Mouse (Mus musculus): ENCODE data around the gene Anks1.

Gene Anks1

GRCm38 (mm10) chr17:27908888-27909621, at the start of gene Anks1:
Gene Anks1, plus strand, starts transcription at chr17:27909306.
- peak; percentile 94 for DNase-seq

- no peak for DNase-seq
These were observed 43.6 kb upstream of the Anks1 start for GRCm38 (mm10) chr17:27865461-27865860.

- DNase-seq: no peak
These were observed 42.4 kb upstream of the Anks1 start for GRCm38 (mm10) chr17:27866737-27867136.

GRCm38 (mm10) chr17:27871851-27872250, 37.3 kb upstream of the Anks1 start:
- no peak for DNase-seq

GRCm38 (mm10) chr17:27873583-27873982, 35.5 kb upstream of the Anks1 start:
- no peak for DNase-seq

- DNase-seq: no peak
These were observed 34.6 kb upstream of the Anks1 start for GRCm38 (mm10) chr17:27874510-27874909.

- DNase-seq: peak; percentile 33
These were observed 27.6 kb upstream of the Anks1 start for GRCm38 (mm10) chr17:27881518-27881917.

- no peak for DNase-seq
These were observed 26.0 kb upstream of the Anks1 start for GRCm38 (mm10) chr17:27883129-27883528.

GRCm38 (mm10) chr17:27883994-27884393, 25.1 kb upstream of the Anks1 start:
- DNase-seq: no peak

- DNase-seq: no peak
These were observed 22.5 kb upstream of the Anks1 start for GRCm38 (mm10) chr17:27886499-27887210.

- peak; percentile 96 for DNase-seq
These were observed 1.4 kb upstream of the Anks1 start for GRCm38 (mm10) chr17:27907512-27908205.

GRCm38 (mm10) chr17:27908206-27908887, 759 bp upstream of the Anks1 start:
- DNase-seq: no peak

GRCm38 (mm10) chr17:27909622-27910500, 755 bp downstream of the Anks1 start, which contains the start of gene Taf11:
Gene Taf11, minus strand, starts transcription at chr17:27909844.
- DNase-seq: peak; percentile 29

GRCm38 (mm10) chr17:27911371-27911770, 2.3 kb downstream of the Anks1 start:
- no peak for DNase-seq

GRCm38 (mm10) chr17:27914742-27915141, 5.6 kb downstream of the Anks1 start:
- no peak for DNase-seq

- no peak for DNase-seq
These were observed 7.3 kb downstream of the Anks1 start for GRCm38 (mm10) chr17:27916366-27916765.

- DNase-seq: peak; percentile 71
These were observed 11.6 kb downstream of the Anks1 start for GRCm38 (mm10) chr17:27920676-27921075.

- no peak for DNase-seq
These were observed 13.1 kb downstream of the Anks1 start for GRCm38 (mm10) chr17:27922174-27922712.

- DNase-seq: no peak
These were observed 15.9 kb downstream of the Anks1 start for GRCm38 (mm10) chr17:27925054-27925453.

GRCm38 (mm10) chr17:27925504-27925903, 16.4 kb downstream of the Anks1 start:
- no peak for DNase-seq

GRCm38 (mm10) chr17:27930291-27930690, 21.2 kb downstream of the Anks1 start:
- no peak for DNase-seq

- no peak for DNase-seq
These were observed 22.7 kb downstream of the Anks1 start for GRCm38 (mm10) chr17:27931826-27932225.
